Mouse (Mus musculus) stomach, postnatal 0 days (tissue): ENCODE measurements at regions not wholly inside any gene's neighbourhood (a gene's known extent, or its start where the extent isn't known, plus 50 kb on each side); places are given as distances from the start of the nearest gene placed in this dataset.

ENCODE experiments used
- ATAC-seq: fragments of 200-750 bp; cut with Nextera tagmentation; 2 replicates; pipeline ENCODE4 v1.8.0; 2017; ENCODE audit not compliant: low FRiP score, low TSS enrichment
- DNase-seq: peaks from one replicate; pipeline ENCODE4 v3.0.0-alpha.2; 2016; ENCODE audit warnings: low spot score
- H3K27ac ChIP-seq: fragments of 300-500 bp; sonication (generic); replicated peaks from 2 replicates; pipeline ENCODE4 v1.5.1; 2014; ENCODE audit warnings: mild to moderate bottlenecking, control low read depth
- H3K27me3 ChIP-seq: fragments of 300-500 bp; sonication (generic); 2 replicates; pipeline ENCODE4 v1.6.1; 2014; ENCODE audit warnings: low read length; ENCODE audit not compliant: control insufficient read depth, insufficient read depth
- H3K36me3 ChIP-seq: fragments of 300-500 bp; sonication (generic); 2 replicates; pipeline ENCODE4 v1.6.1; 2014; ENCODE audit warnings: low read length, mixed read lengths; ENCODE audit not compliant: control insufficient read depth, insufficient read depth
- H3K4me1 ChIP-seq: fragments of 300-500 bp; sonication (generic); replicated peaks from 2 replicates; pipeline ENCODE4 v1.6.1; 2014; ENCODE audit warnings: antibody characterized with exemption; ENCODE audit not compliant: control insufficient read depth, insufficient read depth
- H3K4me2 ChIP-seq: fragments of 300-500 bp; sonication (generic); replicated peaks from 2 replicates; pipeline ENCODE4 v1.6.1; 2014; ENCODE audit warnings: low read depth, mild to moderate bottlenecking, control low read depth, moderate library complexity
- H3K4me3 ChIP-seq: fragments of 300-500 bp; sonication (generic); 2 replicates; pipeline ENCODE4 v1.5.1; 2014; ENCODE audit warnings: low read depth, low read length, control low read depth
- H3K9ac ChIP-seq: fragments of 300-500 bp; sonication (generic); 2 replicates; pipeline ENCODE4 v1.6.1; 2014; ENCODE audit warnings: mild to moderate bottlenecking, low read length, control low read depth, mixed read lengths
- H3K9me3 ChIP-seq: fragments of 300-500 bp; sonication (generic); 2 replicates; pipeline ENCODE4 v1.6.1; 2016; ENCODE audit warnings: low read length; ENCODE audit not compliant: control insufficient read depth
- CTCF ChIP-seq: IDR thresholded peaks from 2 replicates; pipeline ENCODE4 v1.5.1; 2016; ENCODE audit warnings: antibody characterized with exemption, low read depth, mild to moderate bottlenecking, moderate library complexity
- EP300 ChIP-seq: optimal IDR thresholded peaks from 2 replicates; pipeline ENCODE3; 2016; ENCODE audit warnings: antibody characterized with exemption
- WGBS: fragments of 180-500 bp; shearing (Covaris S2); extraction: QIAGEN DNeasy Blood & Tissue Kit; methylation state at CpG from one replicate; pipeline ENCODE4 v1.1.7; 2014; 5-methylcytosine and 5-hydroxymethylcytosine counted together

DNA sequence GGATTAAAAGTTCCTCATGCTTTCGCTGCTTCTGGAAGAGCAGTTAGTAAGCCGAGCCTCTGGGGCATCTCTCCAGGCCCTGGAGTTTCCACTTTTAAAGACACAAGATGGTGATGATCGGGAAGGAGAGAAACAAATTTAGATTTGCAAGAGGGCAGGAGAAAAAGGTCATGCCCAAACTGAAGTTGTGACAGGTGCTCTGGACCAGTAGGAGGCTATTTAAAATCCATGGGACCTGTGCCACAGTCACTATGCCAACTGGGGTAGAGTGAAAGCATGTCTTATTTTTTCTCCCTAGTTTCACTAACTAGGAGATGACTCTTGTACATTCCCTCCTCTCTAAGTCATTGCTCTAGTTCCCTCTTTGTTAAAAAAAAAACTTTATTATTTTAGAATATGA lies 104.3 kb upstream of the Med14 start:
- ATAC-seq: no peak
- TF ChIP-seq EP300: no peak
- no peak overlapping the region for H3K9ac ChIP-seq
- no peaks in the 10 kb centered on the region for H3K9me3 ChIP-seq
- no peak overlapping the region for H3K4me3 ChIP-seq
- no peak overlapping the region for H3K4me2 ChIP-seq
- no peaks in the 10 kb centered on the region for H3K27me3 ChIP-seq
- no peaks in the 10 kb centered on the region for H3K4me1 ChIP-seq
- H3K36me3 ChIP-seq: no peaks in the 10 kb centered on the region
- H3K27ac ChIP-seq: no peak overlapping the region
- no peak for DNase-seq
- WGBS: 86% methylated on average over 3 of the region's 3 CpGs

DNA sequence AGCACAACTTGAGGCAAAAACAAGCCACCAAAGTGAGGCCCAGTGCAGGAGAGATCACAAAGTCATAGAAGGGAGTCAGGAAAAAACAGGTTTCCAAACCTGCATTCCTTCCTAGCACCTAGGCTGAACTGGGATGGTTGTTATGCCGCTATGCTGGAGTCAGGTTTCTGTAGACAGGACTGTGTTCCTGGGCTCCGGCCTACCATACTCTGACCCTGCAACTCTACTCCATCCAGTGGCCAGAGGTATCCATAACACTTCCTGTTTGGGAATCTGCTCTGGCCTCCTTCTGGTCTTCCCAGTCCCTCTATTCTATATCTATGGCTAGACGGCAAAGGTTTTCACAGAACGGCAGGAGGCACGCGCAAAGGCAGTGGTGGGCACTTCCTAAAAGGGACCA lies 98.3 kb upstream of the Med14 start:
- peak; percentile 73 for ATAC-seq
- H3K9ac ChIP-seq: no peak overlapping the region
- H3K4me2 ChIP-seq: no peak overlapping the region
- no peaks in the 10 kb centered on the region for H3K27me3 ChIP-seq
- H3K4me1 ChIP-seq: no peaks in the 10 kb centered on the region
- WGBS: 70% methylated on average over 6 of the region's 6 CpGs
- TF ChIP-seq CTCF: peak; percentile 63
- TF ChIP-seq EP300: no peak
- no peak overlapping the region for H3K4me3 ChIP-seq
- H3K36me3 ChIP-seq: no peaks in the 10 kb centered on the region
- DNase-seq: peak; percentile 31
- H3K9me3 ChIP-seq: no peaks in the 10 kb centered on the region
- no peak overlapping the region for H3K27ac ChIP-seq

DNA sequence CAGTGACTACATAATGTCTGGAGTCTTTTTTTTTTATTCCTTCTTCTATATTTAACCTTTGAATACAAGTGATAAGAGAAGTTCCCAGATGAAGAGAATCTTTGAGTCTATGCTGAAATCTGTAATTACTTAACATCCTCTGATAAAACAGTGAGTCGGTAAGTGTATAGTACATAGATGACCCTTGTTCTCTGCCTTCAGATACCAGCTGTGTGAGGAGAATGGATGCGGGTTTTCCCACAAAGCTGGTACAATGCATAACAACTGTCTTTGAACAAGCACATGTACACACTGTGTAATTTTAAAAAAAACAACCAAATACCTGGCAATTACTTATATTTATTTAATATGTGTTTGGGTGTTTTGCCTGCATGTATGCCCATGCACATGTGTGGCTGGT lies 96.9 kb upstream of the Med14 start:
- H3K36me3 ChIP-seq: no peaks in the 10 kb centered on the region
- no peak for ATAC-seq
- WGBS: 57% methylated on average over 2 of the region's 2 CpGs
- H3K4me1 ChIP-seq: no peaks in the 10 kb centered on the region
- no peaks in the 10 kb centered on the region for H3K9me3 ChIP-seq
- TF ChIP-seq CTCF (no peak), EP300 (no peak)
- no peaks in the 10 kb centered on the region for H3K27me3 ChIP-seq
- no peak overlapping the region for H3K4me3 ChIP-seq
- H3K9ac ChIP-seq: no peak overlapping the region
- H3K27ac ChIP-seq: no peak overlapping the region
- H3K4me2 ChIP-seq: peak overlapping the region; percentile 49; the same call in 1 of the 2 replicates
- DNase-seq: no peak

DNA sequence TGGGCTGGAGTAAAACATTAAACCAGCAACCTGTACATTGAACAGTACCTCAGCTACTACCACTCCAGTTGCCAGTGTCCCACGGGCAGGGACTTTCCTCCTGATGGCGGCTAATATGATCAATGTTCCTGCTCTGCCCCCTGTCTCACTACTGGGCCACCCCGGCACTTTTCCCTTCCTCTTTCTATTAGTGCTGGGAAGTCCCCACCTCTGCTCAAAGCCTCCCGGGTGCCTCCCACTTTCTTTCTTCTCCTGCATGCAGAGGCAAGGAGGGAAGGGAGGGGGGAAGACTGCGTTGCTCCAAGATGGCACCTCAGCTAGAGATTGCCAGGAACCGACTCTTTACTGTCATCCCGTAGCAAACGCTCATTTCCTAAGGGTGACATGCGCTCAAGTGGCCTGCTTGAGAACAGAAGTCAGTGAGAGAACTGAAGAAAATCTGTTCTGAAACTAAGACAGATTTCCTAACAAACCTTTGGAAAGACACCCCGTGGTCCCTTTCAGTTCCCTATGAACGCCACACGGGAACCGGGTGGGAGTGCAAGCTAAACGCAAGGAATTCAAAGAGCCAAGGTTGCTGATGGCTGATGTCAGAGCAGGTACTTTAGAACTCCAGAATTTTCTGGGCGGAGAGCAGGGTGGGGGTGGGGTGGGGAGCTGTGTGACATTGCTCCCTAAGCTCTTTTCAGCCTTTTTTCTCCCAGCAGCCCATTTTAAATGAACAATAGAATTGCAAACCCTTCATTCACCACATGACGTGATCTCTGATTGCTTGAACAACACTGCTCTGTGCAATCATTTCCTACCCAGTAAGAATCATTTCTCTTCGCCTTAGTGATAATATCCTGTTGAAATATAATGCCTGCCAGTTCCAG lies 96.2 kb upstream of the Med14 start:
- TF ChIP-seq EP300 (no peak), CTCF (no peak)
- 21% methylated on average over 17 of the region's 17 CpGs for WGBS
- H3K36me3 ChIP-seq: no peaks in the 10 kb centered on the region
- H3K9me3 ChIP-seq: no peaks in the 10 kb centered on the region
- no peaks in the 10 kb centered on the region for H3K4me1 ChIP-seq
- H3K27ac ChIP-seq: peak overlapping the region; percentile 78
- no peaks in the 10 kb centered on the region for H3K27me3 ChIP-seq
- H3K4me2 ChIP-seq: peak overlapping the region; percentile 49
- DNase-seq (peak; percentile 56), ATAC-seq (peak; percentile 81)
- peak overlapping the region; percentile 35 for H3K4me3 ChIP-seq
- H3K9ac ChIP-seq: peak overlapping the region; percentile 35

DNA sequence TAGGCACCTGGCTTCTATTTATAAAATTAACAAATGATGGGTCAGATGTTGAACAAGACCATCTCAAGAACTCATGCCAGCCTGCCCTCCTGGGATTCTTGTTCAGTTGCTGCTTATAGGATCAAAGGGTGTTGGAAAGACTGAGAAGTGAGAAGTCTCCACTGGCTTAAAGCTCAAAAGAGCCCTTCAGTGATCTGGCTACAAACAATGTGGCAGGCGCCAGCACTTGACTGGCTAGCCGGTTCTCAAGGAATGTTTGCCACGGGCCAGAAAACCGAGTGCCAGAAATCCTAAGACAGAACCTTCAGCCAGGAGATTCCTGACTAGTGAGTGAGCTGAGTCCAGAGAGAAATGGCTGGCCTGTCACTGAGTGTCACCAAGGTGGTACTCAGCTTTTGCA lies 93.6 kb upstream of the Med14 start:
- TF ChIP-seq EP300 (no peak), CTCF (no peak)
- ATAC-seq (no peak), DNase-seq (no peak)
- Histone ChIP-seq H3K4me3 (no peak overlapping the region), H3K9ac (no peak overlapping the region), H3K4me1 (no peaks in the 10 kb centered on the region), H3K36me3 (no peaks in the 10 kb centered on the region), H3K9me3 (no peaks in the 10 kb centered on the region), H3K4me2 (no peak overlapping the region), H3K27me3 (no peaks in the 10 kb centered on the region), H3K27ac (no peak overlapping the region)
- 66% methylated on average over 4 of the region's 4 CpGs for WGBS

DNA sequence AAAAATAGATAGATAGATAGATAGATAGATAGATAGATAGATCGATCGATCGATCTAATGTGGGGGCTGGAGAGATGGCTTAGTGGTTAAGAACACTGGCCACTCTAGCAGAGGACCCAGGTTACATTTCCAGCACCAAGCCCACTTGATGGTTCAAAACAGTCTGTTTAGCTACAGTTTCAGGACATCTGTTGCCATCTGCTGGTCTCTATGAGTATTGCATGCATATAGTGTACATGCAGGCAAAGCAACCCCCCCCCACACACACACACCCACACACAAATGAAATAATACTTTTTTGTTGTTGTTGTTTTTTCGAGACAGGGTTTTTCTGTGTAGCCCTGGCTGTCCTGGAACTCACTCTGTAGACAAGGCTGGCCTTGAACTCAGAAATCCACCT lies 89.8 kb upstream of the Med14 start:
- H3K4me3 ChIP-seq: no peak overlapping the region
- no peak overlapping the region for H3K4me2 ChIP-seq
- no peaks in the 10 kb centered on the region for H3K4me1 ChIP-seq
- DNase-seq: peak; percentile 21
- H3K9ac ChIP-seq: no peak overlapping the region
- H3K9me3 ChIP-seq: no peaks in the 10 kb centered on the region
- H3K27me3 ChIP-seq: no peaks in the 10 kb centered on the region
- no peak overlapping the region for H3K27ac ChIP-seq
- 80% methylated on average over 4 of the region's 4 CpGs for WGBS
- no peak for ATAC-seq
- TF ChIP-seq CTCF (peak; percentile 71), EP300 (no peak)
- H3K36me3 ChIP-seq: no peaks in the 10 kb centered on the region
